Comparison of ENCODE assay signal across 8 mouse cellular contexts in genomic region chr6:117906015-117906531, GRCm38 (mm10). TPM values are rescaled to one million over a fixed set of nuclear protein-coding genes. Genes with fewer than 3 reads are reported as not detected.
DNase-seq lines count a peak whose midpoint lies in the region; ATAC-seq and TF ChIP-seq lines count a peak whose summit lies in the region.

No protein-coding gene starts in this region.

- WGBS in embryonic facial prominence, embryonic 13.5 days = under 1% methylated on average over 25 of the region's 25 CpGs
- WGBS in hindbrain, embryonic 13.5 days = under 1% methylated on average over 25 of the region's 25 CpGs
- whole genome bisulfite sequencing in limb, embryonic 11.5 days = under 1% methylated on average over 25 of the region's 25 CpGs

- TF ChIP-seq CTCF in gastrocnemius, adult 2 months (IDR thresholded peaks at IDR 0.05) = no peak
- TF ChIP-seq CTCF in C2C12 (IDR thresholded peaks at IDR 0.05; ENCODE audit: control insufficient read depth, insufficient read depth, insufficient read length) = no peak

- peaks cover 27% of the 10 kb centered on the region for H3K4me1 ChIP-seq in embryonic facial prominence, embryonic 13.5 days
- peaks cover 28% of the 10 kb centered on the region for H3K4me1 ChIP-seq in hindbrain, embryonic 13.5 days (replicated peaks)
- peaks cover 5% of the 10 kb centered on the region for H3K4me1 ChIP-seq in limb, embryonic 11.5 days (ENCODE audit: control insufficient read depth, insufficient read depth, low read length)

- H3K4me3 ChIP-seq in gastrocnemius, adult 2 months = peak overlapping the region; percentile 86
- peak overlapping the region; percentile 98 for H3K4me3 ChIP-seq in C2C12 (ENCODE audit: insufficient read depth, poor library complexity, severe bottlenecking)
- peak overlapping the region; percentile 99 for H3K4me3 ChIP-seq in embryonic facial prominence, embryonic 13.5 days
- peak overlapping the region; percentile 100 for H3K4me3 ChIP-seq in hindbrain, embryonic 13.5 days
- peak overlapping the region; percentile 100 for H3K4me3 ChIP-seq in limb, embryonic 11.5 days (ENCODE audit: low read depth, low read length)

- peaks cover 39% of the 10 kb centered on the region for H3K79me3 ChIP-seq in C2C12 (ENCODE audit: low read depth)

- H3K36me3 ChIP-seq in C2C12 (ENCODE audit: control insufficient read depth, insufficient read depth) = peaks cover 11% of the 10 kb centered on the region
- H3K36me3 ChIP-seq in embryonic facial prominence, embryonic 13.5 days = no peaks in the 10 kb centered on the region
- no peaks in the 10 kb centered on the region for H3K36me3 ChIP-seq in hindbrain, embryonic 13.5 days
- no peaks in the 10 kb centered on the region for H3K36me3 ChIP-seq in limb, embryonic 11.5 days (ENCODE audit: control insufficient read depth, insufficient read depth, low read length)

- H3K9me3 ChIP-seq in embryonic facial prominence, embryonic 13.5 days = no peaks in the 10 kb centered on the region
- no peaks in the 10 kb centered on the region for H3K9me3 ChIP-seq in hindbrain, embryonic 13.5 days
- H3K9me3 ChIP-seq in limb, embryonic 11.5 days (ENCODE audit: control insufficient read depth, low read length) = no peaks in the 10 kb centered on the region

- DNase-seq in gastrocnemius, adult 2 months = peak; percentile 46
- no peak for DNase-seq in gastrocnemius, postnatal 25 days
- DNase-seq in limb, embryonic 11.5 days (ENCODE audit: low spot score) = no peak
- no peak for DNase-seq in MN1 (ENCODE audit: low spot score)

- peak overlapping the region; percentile 96 for H3K27ac ChIP-seq in gastrocnemius, adult 2 months
- peak overlapping the region; percentile 86 for H3K27ac ChIP-seq in embryonic facial prominence, embryonic 13.5 days
- peak overlapping the region; percentile 77 for H3K27ac ChIP-seq in hindbrain, embryonic 13.5 days
- peak overlapping the region; percentile 52; the same call in 1 of the 2 replicates for H3K27ac ChIP-seq in limb, embryonic 11.5 days (replicated peaks; ENCODE audit: low read depth, low read length)

- H3K27me3 ChIP-seq in C2C12 (ENCODE audit: control insufficient read depth, insufficient read depth, insufficient read length) = no peaks in the 10 kb centered on the region
- no peaks in the 10 kb centered on the region for H3K27me3 ChIP-seq in embryonic facial prominence, embryonic 13.5 days
- no peaks in the 10 kb centered on the region for H3K27me3 ChIP-seq in hindbrain, embryonic 13.5 days
- no peaks in the 10 kb centered on the region for H3K27me3 ChIP-seq in limb, embryonic 11.5 days (ENCODE audit: control insufficient read depth, insufficient read depth, low read length)

- ATAC-seq in embryonic facial prominence, embryonic 13.5 days (ENCODE audit: insufficient number of reproducible peaks, insufficient read depth, low FRiP score, low TSS enrichment, low read depth) = no peak
- ATAC-seq in hindbrain, embryonic 13.5 days (ENCODE audit: low FRiP score) = peak; percentile 53
- ATAC-seq in limb, embryonic 11.5 days (ENCODE audit: insufficient number of reproducible peaks, low FRiP score, low TSS enrichment, low read depth) = 0 out of 2 replicates have a peak, but pooled peaks have one; percentile 5
- 0 out of 2 replicates have a peak, but pooled peaks have one; percentile 1 for ATAC-seq in monocyte, adult 5-6 weeks (replicated peaks; ENCODE audit: insufficient number of reproducible peaks, low FRiP score, low TSS enrichment, poor library complexity, severe bottlenecking)

- H3ac ChIP-seq in C2C12 (ENCODE audit: control insufficient read depth, insufficient read length, low read depth) = peak overlapping the region; percentile 80

- peak overlapping the region; percentile 70 for H3K4me2 ChIP-seq in embryonic facial prominence, embryonic 13.5 days
- peak overlapping the region; percentile 56 for H3K4me2 ChIP-seq in hindbrain, embryonic 13.5 days
- peak overlapping the region; percentile 46 for H3K4me2 ChIP-seq in limb, embryonic 11.5 days (ENCODE audit: low read depth, severe bottlenecking)

- intact Hi-C loops in gastrocnemius, adult 2 months (cut with DNase I) = loop anchor here (1.0 kb wide), 1 partner anchor 26 kb away; no protein-coding TSS in a partner anchor

- H3K9ac ChIP-seq in embryonic facial prominence, embryonic 13.5 days = peak overlapping the region; percentile 75
- H3K9ac ChIP-seq in hindbrain, embryonic 13.5 days = peak overlapping the region; percentile 71
- H3K9ac ChIP-seq in limb, embryonic 11.5 days (ENCODE audit: low read length) = peak overlapping the region; percentile 72

- peaks cover 54% of the 10 kb centered on the region for H3K79me2 ChIP-seq in C2C12 (ENCODE audit: control insufficient read depth, insufficient read depth)

TF ChIP-seq in C2C12, 6 proteins besides CTCF, POLR2A, EP300 and RAD21:
- no peak for TF ChIP-seq CEBPB (IDR thresholded peaks at IDR 0.05; ENCODE audit: low read depth)

RNA-seq across cellular contexts. Expression of gene Hnrnpf, which starts 5.9 kb away (rescaled TPM):
- total RNA-seq in gastrocnemius, adult 2 months (2021) = 100 to 1,000 TPM; 104 to 108 TPM
- 10 to 100 TPM; 94.4 to 97.4 TPM for total RNA-seq in gastrocnemius, postnatal 25 days (2021)
- 374 TPM for polyA plus RNA-seq in C2C12 (2012; fragmentation: generic; extraction: Trizol)
- polyA plus RNA-seq in embryonic facial prominence, embryonic 13.5 days (2015; fragmentation: Nextera tagmentation; extraction: Ambion mirVana) = 612 and 649 TPM in 2 replicates
- 307 and 313 TPM in 2 replicates for polyA plus RNA-seq in hindbrain, embryonic 13.5 days (2015; fragmentation: Nextera tagmentation; extraction: Ambion mirVana)
- 852 and 860 TPM in 2 replicates for polyA plus RNA-seq in limb, embryonic 11.5 days (2014; fragmentation: Nextera tagmentation; extraction: Ambion mirVana)
- 1,228 to 1,583 TPM (median 1,384 TPM) in 3 replicates for total RNA-seq in monocyte, adult 5-6 weeks (2017)

RNA-seq across cellular contexts. Expression of gene Fxyd4, which starts 31.4 kb away (rescaled TPM):
- total RNA-seq in gastrocnemius, adult 2 months (2021) = not detected
- total RNA-seq in gastrocnemius, postnatal 25 days (2021) = not detected
- polyA plus RNA-seq in C2C12 (2012; fragmentation: generic; extraction: Trizol) = 0.75 TPM
- 2.4 and 5.4 TPM in 2 replicates for polyA plus RNA-seq in embryonic facial prominence, embryonic 13.5 days (2015; fragmentation: Nextera tagmentation; extraction: Ambion mirVana)
- 3.5 TPM in 2 replicates for polyA plus RNA-seq in hindbrain, embryonic 13.5 days (2015; fragmentation: Nextera tagmentation; extraction: Ambion mirVana)
- polyA plus RNA-seq in limb, embryonic 11.5 days (2014; fragmentation: Nextera tagmentation; extraction: Ambion mirVana) = 2.0 and 3.9 TPM in 2 replicates
- not detected in 3 replicates for total RNA-seq in monocyte, adult 5-6 weeks (2017)

RNA-seq across cellular contexts. Expression of gene Zfp239, which starts 44.2 kb away (rescaled TPM):
- under 1 TPM; 0.59 to 0.75 TPM for total RNA-seq in gastrocnemius, adult 2 months (2021)
- total RNA-seq in gastrocnemius, postnatal 25 days (2021) = under 1 TPM; 0.40 to 0.90 TPM
- 4.4 TPM for polyA plus RNA-seq in C2C12 (2012; fragmentation: generic; extraction: Trizol)
- polyA plus RNA-seq in embryonic facial prominence, embryonic 13.5 days (2015; fragmentation: Nextera tagmentation; extraction: Ambion mirVana) = 15.5 and 17.1 TPM in 2 replicates
- 11.9 and 14.6 TPM in 2 replicates for polyA plus RNA-seq in hindbrain, embryonic 13.5 days (2015; fragmentation: Nextera tagmentation; extraction: Ambion mirVana)
- polyA plus RNA-seq in limb, embryonic 11.5 days (2014; fragmentation: Nextera tagmentation; extraction: Ambion mirVana) = 13.2 and 16.2 TPM in 2 replicates
- total RNA-seq in monocyte, adult 5-6 weeks (2017) = 0.19 to 1.1 TPM in 2 of 3 replicates, not detected in the other
